Mouse (Mus musculus) forebrain, embryonic 16.5 days (tissue): ENCODE results near the gene Arhgap27. TPM values are rescaled to one million over a fixed set of nuclear protein-coding genes. Genes with fewer than 3 reads are reported as not detected.
"Not testable (repeated sequence)": the region's sequence is repeated elsewhere in the genome, so short reads cannot be mapped to it uniquely, and the experiment has no call there.

Experiments used
- ATAC-seq: fragments of 200-750 bp; cut with Nextera tagmentation; 2 replicates; pipeline ENCODE4 v1.8.0; 2017; ENCODE audit warnings: mild to moderate bottlenecking, moderate library complexity
- H3K27ac ChIP-seq: fragments of 300-500 bp; sonication (generic); 2 replicates; pipeline ENCODE4 v1.5.1; 2014; ENCODE audit warnings: low read length, control low read depth
- H3K27me3 ChIP-seq: fragments of 300-500 bp; sonication (generic); replicated peaks from 2 replicates; pipeline ENCODE4 v1.6.1; 2014; ENCODE audit warnings: low read length; ENCODE audit not compliant: control insufficient read depth, insufficient read depth
- H3K36me3 ChIP-seq: fragments of 300-500 bp; sonication (generic); 2 replicates; pipeline ENCODE4 v1.6.1; 2014; ENCODE audit not compliant: control insufficient read depth, insufficient read depth
- H3K4me1 ChIP-seq: fragments of 300-500 bp; sonication (generic); replicated peaks from 2 replicates; pipeline ENCODE4 v1.6.1; 2014; ENCODE audit warnings: low read length; ENCODE audit not compliant: control insufficient read depth, insufficient read depth
- H3K4me2 ChIP-seq: fragments of 300-500 bp; sonication (generic); 2 replicates; pipeline ENCODE4 v1.6.1; 2014; ENCODE audit warnings: mild to moderate bottlenecking, low read length, control low read depth
- H3K4me3 ChIP-seq: fragments of 300-500 bp; sonication (generic); replicated peaks from 2 replicates; pipeline ENCODE4 v1.5.1; 2014; ENCODE audit warnings: mild to moderate bottlenecking, low read length, control low read depth
- H3K9ac ChIP-seq: fragments of 300-500 bp; sonication (generic); replicated peaks from 2 replicates; pipeline ENCODE4 v1.6.1; 2014; ENCODE audit warnings: low read depth, low read length, control low read depth
- H3K9me3 ChIP-seq: fragments of 300-500 bp; sonication (generic); 2 replicates; pipeline ENCODE4 v1.6.1; 2016; ENCODE audit warnings: low read length; ENCODE audit not compliant: control insufficient read depth
- WGBS: fragments of 180-500 bp; shearing (Covaris S2); extraction: QIAGEN DNeasy Blood & Tissue Kit; methylation state at CpG from one replicate; pipeline ENCODE4 v1.1.7; 2014; 5-methylcytosine and 5-hydroxymethylcytosine counted together
- polyA plus RNA-seq: library from polyadenylated mRNA; unstranded; fragments of >200 nt; fragmentation: Nextera tagmentation; extraction: Ambion mirVana; gene quantifications from 2 replicates; pipeline ENCODE4 v1.2.1, GENCODE M21; 2015

The Arhgap27 gene
- polyA plus RNA-seq, 1 experiment from 2014 or later: 3.0 TPM

DNA sequence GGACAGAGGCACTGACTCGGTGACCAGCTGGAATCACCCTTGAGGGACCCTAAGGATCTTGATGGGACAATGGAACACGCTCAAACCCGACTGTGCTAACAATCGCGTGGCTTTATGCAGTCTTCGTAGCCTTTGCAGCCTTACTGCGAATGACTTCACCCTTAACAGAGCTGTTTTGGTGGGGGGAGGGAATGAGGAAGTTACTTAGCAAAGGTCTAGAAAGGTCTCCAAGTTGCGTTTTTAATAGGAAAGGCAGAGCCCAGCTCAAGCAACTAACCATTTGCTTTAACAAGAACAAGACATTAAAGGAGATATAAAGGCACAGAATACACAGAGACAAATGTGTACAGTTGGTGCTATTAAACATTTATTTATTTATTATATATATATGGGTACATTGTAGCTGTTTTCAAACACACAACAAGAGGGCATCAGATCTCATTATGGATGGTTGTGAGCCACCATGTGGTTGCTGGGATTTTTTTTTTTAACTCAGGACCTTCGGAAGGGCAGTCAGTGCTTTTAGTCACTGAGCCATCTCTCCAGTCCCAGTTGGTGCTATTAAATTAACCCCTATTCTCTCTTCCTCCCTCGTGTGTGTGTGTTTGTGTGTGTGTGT is 53.4 kb downstream of the Arhgap27 start:
- H3K36me3 ChIP-seq: no peaks in the 10 kb centered on the region
- no peaks in the 10 kb centered on the region for H3K27me3 ChIP-seq
- H3K4me1 ChIP-seq: peaks cover 7% of the 10 kb centered on the region
- no peak overlapping the region for H3K4me3 ChIP-seq
- H3K9ac ChIP-seq: no peak overlapping the region
- H3K9me3 ChIP-seq: no peaks in the 10 kb centered on the region
- no peak overlapping the region for H3K4me2 ChIP-seq
- H3K27ac ChIP-seq: no peak overlapping the region
- WGBS: 81% methylated on average over 10 of the region's 10 CpGs
- ATAC-seq: no peak

DNA sequence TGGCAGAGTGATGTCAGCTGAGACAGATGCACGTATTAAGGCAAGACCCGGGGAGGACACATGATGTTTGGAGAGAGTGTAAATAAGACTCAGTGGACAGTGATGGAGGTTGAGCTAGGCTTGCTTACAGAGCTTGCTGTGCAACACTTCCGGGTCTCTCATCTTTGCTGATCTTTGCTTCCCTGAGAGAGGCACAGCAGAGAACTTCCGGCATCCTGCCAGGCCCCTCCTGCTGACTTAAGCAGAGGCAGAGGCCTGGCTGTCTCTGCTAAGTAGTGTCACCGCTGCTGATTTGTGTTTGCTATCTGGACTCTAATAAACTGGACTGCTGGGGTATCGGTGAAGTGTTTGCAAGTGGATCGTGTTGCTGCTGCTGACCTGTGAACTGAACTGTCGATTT is 55.6 kb downstream of the Arhgap27 start:
- Histone ChIP-seq H3K27ac (no peak overlapping the region), H3K9ac (no peak overlapping the region), H3K4me1 (peaks cover 7% of the 10 kb centered on the region), H3K9me3 (no peaks in the 10 kb centered on the region), H3K4me2 (no peak overlapping the region), H3K4me3 (no peak overlapping the region), H3K36me3 (no peaks in the 10 kb centered on the region), H3K27me3 (no peaks in the 10 kb centered on the region)
- no peak for ATAC-seq
- WGBS: 82% methylated on average over 8 of the region's 8 CpGs

- Histone ChIP-seq H3K9me3 (no peaks in the 10 kb centered on the region), H3K27me3 (no peaks in the 10 kb centered on the region), H3K27ac (no peak overlapping the region), H3K9ac (no peak overlapping the region), H3K36me3 (no peaks in the 10 kb centered on the region), H3K4me1 (no peaks in the 10 kb centered on the region), H3K4me3 (no peak overlapping the region), H3K4me2 (no peak overlapping the region)
- WGBS: 87% methylated on average over 9 of the region's 9 CpGs
- no peak for ATAC-seq
Measured at GRCm38 (mm10) chr11:103304525-103304924, 59.0 kb downstream of the Arhgap27 start.

- no peak overlapping the region for H3K27ac ChIP-seq
- no peak for ATAC-seq
- no peaks in the 10 kb centered on the region for H3K27me3 ChIP-seq
- 94% methylated on average over 7 of the region's 7 CpGs for WGBS
- no peak overlapping the region for H3K4me2 ChIP-seq
- H3K36me3 ChIP-seq: no peaks in the 10 kb centered on the region
- H3K9ac ChIP-seq: no peak overlapping the region
- peaks cover 7% of the 10 kb centered on the region for H3K4me1 ChIP-seq
- H3K9me3 ChIP-seq: no peaks in the 10 kb centered on the region
- H3K4me3 ChIP-seq: no peak overlapping the region
Measured at GRCm38 (mm10) chr11:103294772-103295171, 68.7 kb downstream of the Arhgap27 start.

DNA sequence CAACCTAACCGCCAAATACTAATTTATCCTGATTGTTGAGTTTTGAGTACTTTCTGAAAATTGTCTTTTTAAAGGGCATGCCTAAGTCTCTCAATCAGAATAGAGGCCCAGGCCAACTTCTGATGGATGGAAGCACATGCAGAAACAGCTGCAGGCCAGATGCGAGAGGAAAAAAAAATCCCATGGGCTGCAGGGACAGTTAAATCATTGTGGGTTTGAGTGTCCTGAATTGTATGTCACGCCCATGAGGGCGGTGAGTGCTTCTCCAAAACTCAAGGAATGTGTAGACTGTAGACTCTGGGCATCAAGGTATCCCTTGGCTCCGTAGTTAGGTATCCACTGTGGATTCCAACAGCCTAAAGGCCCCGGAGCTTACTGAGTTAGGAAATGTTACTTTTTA is 69.4 kb downstream of the Arhgap27 start:
- 96% methylated on average over 6 of the region's 6 CpGs for WGBS
- Histone ChIP-seq H3K27ac (no peak overlapping the region), H3K27me3 (no peaks in the 10 kb centered on the region), H3K4me2 (no peak overlapping the region), H3K4me1 (peaks cover 7% of the 10 kb centered on the region), H3K4me3 (no peak overlapping the region), H3K9ac (no peak overlapping the region), H3K36me3 (no peaks in the 10 kb centered on the region), H3K9me3 (no peaks in the 10 kb centered on the region)
- ATAC-seq: no peak

DNA sequence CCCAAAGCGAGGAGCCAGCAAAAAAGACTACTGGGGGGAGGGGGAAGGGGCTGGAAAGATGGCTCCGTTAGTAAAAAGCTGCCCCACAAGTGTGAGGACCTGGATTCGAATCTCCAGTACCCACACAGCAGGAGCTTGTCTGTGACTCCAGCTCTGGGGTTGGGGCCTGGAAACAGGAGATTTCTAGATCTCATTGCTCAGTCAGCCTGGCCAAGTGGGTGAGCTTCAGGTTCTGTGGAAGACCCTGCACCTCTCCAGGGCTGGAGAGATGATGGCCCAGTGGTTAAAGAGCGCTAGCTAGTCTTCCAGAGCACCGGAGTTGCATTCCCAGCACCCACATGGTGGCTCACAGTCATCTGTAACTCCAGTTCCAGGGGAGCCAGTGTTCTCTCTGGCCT is 70.6 kb downstream of the Arhgap27 start:
- H3K36me3 ChIP-seq: no peaks in the 10 kb centered on the region

DNA sequence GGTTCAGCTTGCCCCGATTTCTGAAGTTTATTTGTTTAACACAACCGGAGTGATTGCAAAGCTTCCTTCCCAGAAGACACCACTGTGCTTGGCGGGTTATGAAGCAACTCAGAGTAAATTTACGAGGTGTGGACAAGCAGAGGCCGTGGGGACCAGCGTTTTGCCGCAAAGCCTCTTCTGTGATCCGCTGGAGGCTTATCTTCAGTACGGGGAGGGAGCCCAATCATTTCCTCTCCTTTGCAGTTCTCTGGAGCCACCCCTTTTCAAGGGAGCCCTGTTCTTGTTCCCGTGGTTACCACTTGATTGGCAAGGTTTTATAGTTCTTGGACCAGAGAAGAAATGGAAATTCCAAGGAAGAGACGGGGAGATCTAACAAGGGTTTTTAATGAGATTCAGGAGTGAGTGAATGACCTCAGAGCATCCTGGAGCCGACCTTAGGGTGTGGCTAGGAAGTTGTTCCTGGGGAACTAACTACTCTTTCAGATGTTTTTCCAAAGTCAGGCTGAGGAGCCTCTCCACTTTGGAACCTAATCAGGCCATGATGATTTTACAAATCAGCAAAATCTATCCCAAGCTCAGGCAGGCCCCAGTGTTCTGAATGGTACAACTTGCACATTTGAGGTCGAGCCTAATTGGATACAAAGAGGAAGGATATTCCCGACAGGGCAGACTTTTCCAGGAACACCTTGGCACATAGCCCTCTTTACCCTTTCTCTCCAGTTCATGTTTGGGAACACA is 71.2 kb downstream of the Arhgap27 start:
- H3K27me3 ChIP-seq: no peaks in the 10 kb centered on the region
- H3K9ac ChIP-seq: no peak overlapping the region
- no peaks in the 10 kb centered on the region for H3K9me3 ChIP-seq
- WGBS: 16% methylated on average over 14 of the region's 14 CpGs
- no peaks in the 10 kb centered on the region for H3K36me3 ChIP-seq
- H3K27ac ChIP-seq: no peak overlapping the region
- H3K4me1 ChIP-seq: peaks cover 7% of the 10 kb centered on the region
- H3K4me3 ChIP-seq: no peak overlapping the region
- ATAC-seq: no peak
- H3K4me2 ChIP-seq: no peak overlapping the region

More for the DNA sequence above, 70.6 kb downstream of the Arhgap27 start:
- H3K27me3 ChIP-seq: no peaks in the 10 kb centered on the region
- H3K9me3 ChIP-seq: no peaks in the 10 kb centered on the region
- H3K9ac ChIP-seq: no peak overlapping the region
- no peak overlapping the region for H3K27ac ChIP-seq
- 69% methylated on average over 5 of the region's 5 CpGs for WGBS
- no peak for ATAC-seq
- H3K4me1 ChIP-seq: peaks cover 7% of the 10 kb centered on the region
- H3K4me3 ChIP-seq: no peak overlapping the region
- no peak overlapping the region for H3K4me2 ChIP-seq

DNA sequence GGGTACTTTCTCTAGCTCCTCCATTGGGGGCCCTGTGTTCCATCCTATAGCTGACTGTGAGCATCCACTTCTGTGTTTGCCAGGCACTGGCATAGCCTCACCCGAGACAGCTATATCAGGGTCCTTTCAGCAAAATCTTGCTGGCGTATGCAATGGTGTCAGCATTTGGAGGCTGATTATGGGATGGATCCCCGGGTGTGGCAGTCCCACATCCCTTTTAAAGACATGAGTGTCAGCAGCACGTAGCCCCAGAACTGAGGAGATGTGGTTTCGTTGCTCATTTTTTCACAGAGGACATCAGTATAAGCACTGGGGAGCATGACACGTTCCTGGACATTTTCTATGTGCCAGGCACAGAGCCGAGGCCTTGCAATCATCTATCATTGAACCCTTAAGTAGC is 72.7 kb downstream of the Arhgap27 start:
- H3K9me3 ChIP-seq, H3K27me3 ChIP-seq, H3K9ac ChIP-seq, H3K27ac ChIP-seq, H3K4me1 ChIP-seq, H3K4me2 ChIP-seq, ATAC-seq, H3K36me3 ChIP-seq, H3K4me3 ChIP-seq: not testable (repeated sequence)
- WGBS: 92% methylated on average over 7 of the region's 7 CpGs

DNA sequence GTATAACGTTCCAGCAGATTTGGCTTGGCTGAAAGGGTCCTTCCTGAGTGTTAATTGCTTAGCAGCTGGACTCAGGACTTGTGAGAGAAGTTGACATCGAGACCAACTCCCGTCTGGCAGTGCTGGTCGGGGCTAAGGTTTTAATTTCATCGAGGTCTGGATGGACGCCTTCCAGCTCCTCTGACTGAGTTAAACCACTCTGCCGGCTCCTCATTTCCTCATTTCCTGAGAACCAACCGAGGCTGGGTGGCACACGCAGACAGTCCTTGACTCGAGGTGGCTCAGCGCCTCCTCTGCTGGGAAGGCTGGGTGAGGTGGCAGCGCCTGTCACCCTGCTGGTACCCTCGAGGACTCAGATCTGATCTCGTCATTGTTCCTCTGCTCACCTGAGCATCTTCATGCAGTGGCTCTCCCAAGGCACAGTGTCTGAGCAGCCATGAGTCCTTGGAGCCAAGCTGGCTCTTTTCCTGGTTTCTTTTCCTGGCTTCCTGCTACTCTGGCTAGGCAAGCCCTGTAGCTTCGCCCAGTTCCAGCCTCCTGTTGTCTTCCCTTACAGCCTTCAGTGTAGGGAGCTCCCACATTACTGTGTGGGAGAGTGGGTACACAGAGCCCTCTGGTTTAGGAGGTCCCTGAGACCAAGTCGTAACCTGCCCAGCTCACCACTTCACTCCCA is 75.1 kb downstream of the Arhgap27 start:
- 75% methylated on average over 16 of the region's 16 CpGs for WGBS
- no peak overlapping the region for H3K4me3 ChIP-seq
- H3K36me3 ChIP-seq: no peaks in the 10 kb centered on the region

More for the DNA sequence above, 75.1 kb downstream of the Arhgap27 start:
- Histone ChIP-seq H3K4me1 (peaks cover 7% of the 10 kb centered on the region), H3K4me2 (no peak overlapping the region), H3K9ac (no peak overlapping the region), H3K9me3 (no peaks in the 10 kb centered on the region), H3K27ac (no peak overlapping the region), H3K27me3 (no peaks in the 10 kb centered on the region)
- no peak for ATAC-seq
